14 mouse cellular contexts compared by ENCODE assay signal in the genomic region with DNA sequence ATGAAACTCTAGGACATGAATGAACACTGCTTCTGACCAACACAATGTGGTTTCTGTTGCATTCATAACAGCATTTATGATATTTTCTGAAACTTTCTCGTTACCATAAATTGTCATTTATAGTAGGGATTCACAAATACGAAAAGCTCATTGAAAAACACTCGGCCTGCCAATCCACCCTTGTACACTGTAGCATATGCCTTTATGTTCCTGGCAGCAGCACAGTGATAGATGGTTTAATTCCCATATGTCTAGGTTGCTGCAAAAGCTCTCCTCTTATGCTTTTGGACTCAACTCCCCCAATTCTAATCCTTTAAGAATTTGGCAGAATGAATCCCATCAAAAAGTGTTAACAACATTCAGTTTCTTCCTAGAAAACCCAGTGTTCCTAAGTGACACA.
"Had no signal": no experiment of that assay in that cellular context is flagged by ENCODE, and none has a peak within 500 bp of the region (broad histone marks: within the 10 kb centered on the region; RNA-seq: fewer than 3 reads in every experiment).

No protein-coding gene starts in this region.

- H3K4me3 ChIP-seq: kidney, embryonic 15.5 days; limb, embryonic 15.5 days; liver, embryonic 12.5 days; midbrain, embryonic 10.5 days; myocyte; neural tube, embryonic 15.5 days had no signal

- DNase-seq: kidney, adult 2 months; kidney, postnatal 14 days; lung, embryonic 14.5 days; lung, postnatal 10 days; lung, postnatal 4 days; midbrain, embryonic 14.5 days; right cerebral cortex, postnatal 25 days; thymus, postnatal 36 days had no signal

- H3K27me3 ChIP-seq: kidney, embryonic 15.5 days; limb, embryonic 15.5 days; liver, embryonic 12.5 days; neural tube, embryonic 15.5 days had no signal

- H3K9me3 ChIP-seq: kidney, embryonic 15.5 days; limb, embryonic 15.5 days; liver, embryonic 12.5 days; midbrain, embryonic 10.5 days; neural tube, embryonic 15.5 days had no signal

- H3K9ac ChIP-seq: kidney, embryonic 15.5 days; limb, embryonic 15.5 days; liver, embryonic 12.5 days; lung, embryonic 14.5 days; neural tube, embryonic 15.5 days had no signal

- H3K36me3 ChIP-seq: kidney, embryonic 15.5 days; limb, embryonic 15.5 days; liver, embryonic 12.5 days; midbrain, embryonic 10.5 days; neural tube, embryonic 15.5 days had no signal

- H3K4me1 ChIP-seq: kidney, embryonic 15.5 days; limb, embryonic 15.5 days; liver, embryonic 12.5 days; midbrain, embryonic 10.5 days had no signal

- ATAC-seq: liver, embryonic 12.5 days had no signal

- H3K4me2 ChIP-seq: kidney, embryonic 15.5 days; limb, embryonic 15.5 days; liver, embryonic 12.5 days; lung, embryonic 14.5 days; neural tube, embryonic 15.5 days had no signal

- H3K27ac ChIP-seq: kidney, embryonic 15.5 days; limb, embryonic 15.5 days; liver, embryonic 12.5 days; midbrain, embryonic 10.5 days; neural tube, embryonic 15.5 days had no signal
